Mouse (Mus musculus) bone marrow, adult 2 months (tissue): ENCODE results near the gene Efna2. TPM values are rescaled to one million over a fixed set of nuclear protein-coding genes. Genes with fewer than 3 reads are reported as not detected.

ENCODE experiments used
- H3K27ac ChIP-seq: fragments of 200-500 bp; 2 replicates; pipeline ENCODE4 v1.5.1; 2012; ENCODE audit warnings: low read depth, mild to moderate bottlenecking, control low read depth, inconsistent platforms, low read length; ENCODE audit not compliant: control insufficient read depth, poor library complexity, insufficient read depth
- H3K4me1 ChIP-seq: fragments of 200-500 bp; 2 replicates; pipeline ENCODE4 v1.6.1; 2011; ENCODE audit warnings: low read length; ENCODE audit not compliant: control insufficient read depth, insufficient read depth
- H3K4me3 ChIP-seq: fragments of 200-500 bp; replicated peaks from 2 replicates; pipeline ENCODE3; 2011; ENCODE audit warnings: mild to moderate bottlenecking, low read depth, low read length, control low read depth; ENCODE audit not compliant: control insufficient read depth
- CTCF ChIP-seq: fragments of 200-500 bp; IDR thresholded peaks from 2 replicates; pipeline ENCODE4 v1.5.1; 2011; ENCODE audit warnings: low read length, control low read depth; ENCODE audit not compliant: control insufficient read depth, insufficient read depth
- POLR2A ChIP-seq: fragments of 200-500 bp; IDR thresholded peaks from 2 replicates; pipeline ENCODE4 v1.6.1; 2011; ENCODE audit warnings: low read depth, mild to moderate bottlenecking, control low read depth, low read length, borderline replicate concordance; ENCODE audit not compliant: control insufficient read depth
- WGBS: fragments of 180-500 bp; shearing (Covaris S2); methylation state at CpG from one replicate; pipeline ENCODE4 v1.1.7; 2018; 5-methylcytosine and 5-hydroxymethylcytosine counted together
- polyA plus RNA-seq: library from polyadenylated mRNA; stranded (reverse); fragments of >200 nt; gene quantifications from 2 replicates; pipeline ENCODE4 v1.2.4, GENCODE M21; 2011; ENCODE audit warnings: low replicate concordance; ENCODE audit not compliant: missing spikeins, insufficient read depth, insufficient read length

Gene Efna2
- polyA plus RNA-seq, 1 experiment: 0.70 TPM

- 91% methylated on average over 10 of the region's 10 CpGs for WGBS
- H3K27ac ChIP-seq: no peak overlapping the region
- no peak overlapping the region for H3K4me3 ChIP-seq
- TF ChIP-seq POLR2A: no peak
- TF ChIP-seq CTCF: no peak
- H3K4me1 ChIP-seq: peaks cover 7% of the 10 kb centered on the region; the same call in 1 of the 2 replicates
Observed at GRCm38 (mm10) chr10:80135161-80135560, 44.1 kb upstream of the Efna2 start.

- WGBS: 85% methylated on average over 1 of the region's 1 CpGs
- no peak overlapping the region for H3K4me3 ChIP-seq
- peaks cover 7% of the 10 kb centered on the region; the same call in 1 of the 2 replicates for H3K4me1 ChIP-seq
- TF ChIP-seq CTCF (no peak), POLR2A (no peak)
- H3K27ac ChIP-seq: no peak overlapping the region
Observed at GRCm38 (mm10) chr10:80135641-80136040, 43.6 kb upstream of the Efna2 start.

- no peak overlapping the region for H3K4me3 ChIP-seq
- no peak for TF ChIP-seq CTCF
- TF ChIP-seq POLR2A: no peak
- WGBS: 82% methylated on average over 49 of the region's 49 CpGs
Observed at GRCm38 (mm10) chr10:80136179-80136951, 42.9 kb upstream of the Efna2 start.

GRCm38 (mm10) chr10:80136952-80137625 is 42.2 kb upstream of the Efna2 start:
- Histone ChIP-seq H3K4me1 (peaks cover 4% of the 10 kb centered on the region; the same call in 1 of the 2 replicates), H3K4me3 (no peak overlapping the region), H3K27ac (no peak overlapping the region)
- WGBS: 23% methylated on average over 29 of the region's 29 CpGs
- TF ChIP-seq CTCF (no peak), POLR2A (no peak)

More at GRCm38 (mm10) chr10:80136179-80136951, 42.9 kb upstream of the Efna2 start:
- peaks cover 6% of the 10 kb centered on the region; the same call in 1 of the 2 replicates for H3K4me1 ChIP-seq
- no peak overlapping the region for H3K27ac ChIP-seq

GRCm38 (mm10) chr10:80137626-80138552 is 41.4 kb upstream of the Efna2 start:
- Histone ChIP-seq H3K4me1 (peaks cover 5% of the 10 kb centered on the region; the same call in 1 of the 2 replicates), H3K4me3 (no peak overlapping the region), H3K27ac (no peak overlapping the region)
- 9% methylated on average over 33 of the region's 33 CpGs for WGBS
- TF ChIP-seq POLR2A (no peak), CTCF (no peak)

- under 1% methylated on average over 89 of the region's 94 CpGs for WGBS
- TF ChIP-seq POLR2A (no peak), CTCF (no peak)
- Histone ChIP-seq H3K4me1 (peaks cover 5% of the 10 kb centered on the region; the same call in 1 of the 2 replicates), H3K4me3 (peak within 1 kb of the TSS; percentile 25), H3K27ac (peak within 1 kb of the TSS; percentile 2; the same call in 1 of the 2 replicates)
Observed at GRCm38 (mm10) chr10:80138553-80139438, 40.5 kb upstream of the Efna2 start, which contains the start of gene Atp5d. Gene Atp5d (plus strand): TSS chr10:80138632.

- 1% methylated on average over 10 of the region's 10 CpGs for WGBS
- Histone ChIP-seq H3K27ac (no peak overlapping the region), H3K4me1 (peaks cover 5% of the 10 kb centered on the region; the same call in 1 of the 2 replicates), H3K4me3 (no peak overlapping the region)
- TF ChIP-seq POLR2A: no peak
- TF ChIP-seq CTCF: no peak
Observed at GRCm38 (mm10) chr10:80139439-80139775, 39.9 kb upstream of the Efna2 start.
